Mouse (Mus musculus): ENCODE measurements around the gene Ar. TPM values are rescaled to one million over a fixed set of nuclear protein-coding genes. Genes with fewer than 3 reads are reported as not detected.

Ar gene
- polyA plus RNA-seq, 1 experiment, result 0.89 TPM

DNA sequence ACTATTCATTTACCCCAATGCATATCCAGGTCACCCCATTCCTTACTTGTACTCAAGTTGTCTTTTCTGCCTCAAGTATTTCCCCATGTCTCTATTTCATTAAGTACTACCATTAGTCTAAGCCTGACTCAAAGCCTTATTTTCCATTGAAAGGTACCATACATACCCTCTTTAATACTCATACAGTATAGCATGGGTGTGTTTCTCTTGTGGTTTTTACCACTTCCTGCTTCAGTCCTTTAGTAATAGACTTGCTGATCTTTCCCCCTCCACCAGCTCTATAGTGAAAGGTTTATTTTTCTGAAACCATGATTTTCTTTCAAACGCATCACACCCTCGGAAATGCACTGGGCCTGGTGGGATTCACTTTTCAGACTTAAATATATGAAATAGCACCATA is 117.2 kb downstream of the Ar start:
- H3K27me3 ChIP-seq (ENCODE audit: control insufficient read depth, insufficient read depth, insufficient read length), result no peaks in the 10 kb centered on the region
- no peak overlapping the region for H3K4me3 ChIP-seq (ENCODE audit: insufficient read depth, poor library complexity, severe bottlenecking)
- H3K79me3 ChIP-seq (ENCODE audit: low read depth), result no peaks in the 10 kb centered on the region
- TF ChIP-seq MYOG (IDR thresholded peaks at IDR 0.05; ENCODE audit: control insufficient read depth, extremely low read depth, insufficient read length), result no peak
- TF ChIP-seq MYOD1 (IDR thresholded peaks at IDR 0.05; ENCODE audit: control insufficient read depth, insufficient read length, low read depth), result no peak
- no peaks in the 10 kb centered on the region for H3K79me2 ChIP-seq (ENCODE audit: control insufficient read depth, insufficient read depth)
- no peak overlapping the region for H3ac ChIP-seq (ENCODE audit: control insufficient read depth, insufficient read length, low read depth)
- H3K36me3 ChIP-seq (ENCODE audit: control insufficient read depth, insufficient read depth), result no peaks in the 10 kb centered on the region

DNA sequence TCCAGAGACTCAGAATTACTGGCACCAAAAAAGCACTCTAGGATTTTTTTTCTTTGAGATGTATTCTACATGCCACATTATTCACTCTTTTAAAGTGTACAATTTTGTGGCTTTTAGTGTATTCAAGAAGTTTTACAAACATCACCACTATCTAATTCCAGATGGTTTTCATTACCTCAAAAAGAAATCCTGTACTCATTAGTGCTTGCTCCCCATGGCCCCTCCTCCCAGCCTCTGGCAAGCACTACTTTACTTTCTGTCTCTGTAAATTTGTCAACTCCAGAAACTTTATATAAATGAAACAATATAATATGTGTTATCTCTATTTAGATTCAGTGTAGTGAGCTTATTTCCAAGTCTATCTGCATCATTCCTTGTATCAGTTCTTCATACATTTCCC is 122.8 kb downstream of the Ar start:
- no peaks in the 10 kb centered on the region for H3K27me3 ChIP-seq (ENCODE audit: control insufficient read depth, insufficient read depth, insufficient read length)
- no peak overlapping the region for H3K4me3 ChIP-seq (ENCODE audit: insufficient read depth, poor library complexity, severe bottlenecking)
- no peak for TF ChIP-seq MYOD1 (IDR thresholded peaks at IDR 0.05; ENCODE audit: control insufficient read depth, insufficient read length, low read depth)
- no peak for TF ChIP-seq CEBPB (IDR thresholded peaks at IDR 0.05; ENCODE audit: low read depth)
- no peak for TF ChIP-seq USF1 (IDR thresholded peaks at IDR 0.05; ENCODE audit: low read depth)
- no peak for TF ChIP-seq CTCF (IDR thresholded peaks at IDR 0.05; ENCODE audit: control insufficient read depth, insufficient read depth, insufficient read length)
- no peak for TF ChIP-seq MAX (IDR thresholded peaks at IDR 0.05)
- TF ChIP-seq FOSL1 (IDR thresholded peaks at IDR 0.05; ENCODE audit: insufficient read depth, low read length, poor library complexity, severe bottlenecking), result no peak
- no peak for TF ChIP-seq MYOG (IDR thresholded peaks at IDR 0.05; ENCODE audit: control insufficient read depth, extremely low read depth, insufficient read length)
- H3ac ChIP-seq (ENCODE audit: control insufficient read depth, insufficient read length, low read depth), result no peak overlapping the region
- H3K79me2 ChIP-seq (ENCODE audit: control insufficient read depth, insufficient read depth), result no peaks in the 10 kb centered on the region
- no peaks in the 10 kb centered on the region for H3K79me3 ChIP-seq (ENCODE audit: low read depth)
- H3K36me3 ChIP-seq (ENCODE audit: control insufficient read depth, insufficient read depth), result no peaks in the 10 kb centered on the region

DNA sequence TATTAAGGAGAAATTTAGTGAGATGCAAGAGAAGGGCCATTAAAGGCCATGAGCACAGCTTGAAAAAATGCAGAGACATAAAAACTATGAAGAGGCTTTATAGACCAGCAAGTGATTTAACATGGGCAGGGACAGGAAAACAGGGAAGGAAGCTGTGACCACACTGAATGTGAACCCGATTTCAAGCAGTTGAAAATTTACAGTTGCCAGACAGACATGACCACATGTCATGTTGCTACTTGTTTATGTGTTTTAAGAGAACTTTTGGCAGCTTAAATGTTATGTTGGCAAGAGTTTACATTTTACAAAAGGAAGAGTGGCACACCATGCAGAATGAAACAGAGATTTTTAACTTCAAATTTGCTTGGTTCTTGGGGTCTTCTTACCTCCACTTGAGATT is 143.2 kb downstream of the Ar start:
- Histone ChIP-seq H3K79me3 (ENCODE audit: low read depth) (no peaks in the 10 kb centered on the region), H3K27me3 (ENCODE audit: control insufficient read depth, insufficient read depth, insufficient read length) (no peaks in the 10 kb centered on the region), H3K36me3 (ENCODE audit: control insufficient read depth, insufficient read depth) (no peaks in the 10 kb centered on the region), H3ac (ENCODE audit: control insufficient read depth, insufficient read length, low read depth) (no peak overlapping the region), H3K4me3 (ENCODE audit: insufficient read depth, poor library complexity, severe bottlenecking) (no peak overlapping the region), H3K79me2 (ENCODE audit: control insufficient read depth, insufficient read depth) (no peaks in the 10 kb centered on the region)
- no peak for TF ChIP-seq CEBPB (IDR thresholded peaks at IDR 0.05; ENCODE audit: low read depth)
- TF ChIP-seq MAX (IDR thresholded peaks at IDR 0.05), result no peak
- TF ChIP-seq MYOG (IDR thresholded peaks at IDR 0.05; ENCODE audit: control insufficient read depth, extremely low read depth, insufficient read length), result no peak

DNA sequence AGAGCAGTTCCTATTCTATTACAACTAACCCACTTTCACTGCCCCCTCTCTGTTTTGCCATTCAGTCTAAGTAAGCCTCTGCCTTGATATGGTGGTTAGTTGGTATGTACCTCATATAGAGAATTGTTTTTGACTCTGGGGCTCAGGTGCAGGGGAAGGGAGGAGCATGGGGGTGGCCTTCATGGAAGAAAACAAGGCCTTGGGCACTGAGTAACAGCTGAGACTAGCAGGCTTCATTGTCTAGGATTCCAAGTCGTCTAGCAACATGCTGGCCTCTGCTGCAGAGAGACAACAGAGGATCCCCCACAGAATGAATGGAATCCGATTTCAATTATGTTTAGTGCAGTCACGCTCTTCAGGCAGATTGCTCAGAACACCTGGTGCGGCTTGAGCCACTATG is 152.1 kb downstream of the Ar start:
- no peaks in the 10 kb centered on the region for H3K79me2 ChIP-seq (ENCODE audit: control insufficient read depth, insufficient read depth)
- TF ChIP-seq USF1 (IDR thresholded peaks at IDR 0.05; ENCODE audit: low read depth), result no peak
- TF ChIP-seq FOSL1 (IDR thresholded peaks at IDR 0.05; ENCODE audit: insufficient read depth, low read length, poor library complexity, severe bottlenecking), result no peak
- no peak for TF ChIP-seq MAX (IDR thresholded peaks at IDR 0.05)
- no peak for TF ChIP-seq CTCF (IDR thresholded peaks at IDR 0.05; ENCODE audit: control insufficient read depth, insufficient read depth, insufficient read length)
- no peak for TF ChIP-seq CEBPB (IDR thresholded peaks at IDR 0.05; ENCODE audit: low read depth)
- no peak for TF ChIP-seq MYOD1 (IDR thresholded peaks at IDR 0.05; ENCODE audit: control insufficient read depth, insufficient read length, low read depth)
- no peak for TF ChIP-seq MYOG (IDR thresholded peaks at IDR 0.05; ENCODE audit: control insufficient read depth, extremely low read depth, insufficient read length)

DNA sequence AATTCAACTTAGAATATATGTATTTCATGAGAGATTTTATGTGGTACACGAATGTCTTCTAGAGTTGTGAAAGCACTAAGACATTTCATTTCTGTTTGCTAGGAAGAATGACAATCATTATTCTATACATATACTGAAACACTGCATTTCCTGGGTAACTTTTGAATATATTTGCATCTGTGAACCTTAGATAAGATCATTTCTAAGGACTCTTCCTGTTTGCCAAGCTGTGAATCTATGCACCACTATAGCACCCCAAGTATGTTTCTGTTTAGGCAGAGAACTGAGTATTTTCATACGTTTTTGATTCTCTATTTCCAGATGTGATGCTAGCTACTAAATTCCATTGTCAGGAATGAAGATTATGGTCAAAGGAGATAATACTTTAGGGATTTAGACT is 153.4 kb downstream of the Ar start:
- Histone ChIP-seq H3K79me3 (ENCODE audit: low read depth) (no peaks in the 10 kb centered on the region), H3K79me2 (ENCODE audit: control insufficient read depth, insufficient read depth) (no peaks in the 10 kb centered on the region), H3K36me3 (ENCODE audit: control insufficient read depth, insufficient read depth) (no peaks in the 10 kb centered on the region), H3K4me3 (ENCODE audit: insufficient read depth, poor library complexity, severe bottlenecking) (no peak overlapping the region), H3ac (ENCODE audit: control insufficient read depth, insufficient read length, low read depth) (no peak overlapping the region), H3K27me3 (ENCODE audit: control insufficient read depth, insufficient read depth, insufficient read length) (no peaks in the 10 kb centered on the region)
- no peak for TF ChIP-seq USF1 (IDR thresholded peaks at IDR 0.05; ENCODE audit: low read depth)

More for the DNA sequence above, 152.1 kb downstream of the Ar start:
- Histone ChIP-seq H3K36me3 (ENCODE audit: control insufficient read depth, insufficient read depth) (no peaks in the 10 kb centered on the region), H3K79me3 (ENCODE audit: low read depth) (no peaks in the 10 kb centered on the region), H3K4me3 (ENCODE audit: insufficient read depth, poor library complexity, severe bottlenecking) (no peak overlapping the region), H3ac (ENCODE audit: control insufficient read depth, insufficient read length, low read depth) (no peak overlapping the region), H3K27me3 (ENCODE audit: control insufficient read depth, insufficient read depth, insufficient read length) (no peaks in the 10 kb centered on the region)

DNA sequence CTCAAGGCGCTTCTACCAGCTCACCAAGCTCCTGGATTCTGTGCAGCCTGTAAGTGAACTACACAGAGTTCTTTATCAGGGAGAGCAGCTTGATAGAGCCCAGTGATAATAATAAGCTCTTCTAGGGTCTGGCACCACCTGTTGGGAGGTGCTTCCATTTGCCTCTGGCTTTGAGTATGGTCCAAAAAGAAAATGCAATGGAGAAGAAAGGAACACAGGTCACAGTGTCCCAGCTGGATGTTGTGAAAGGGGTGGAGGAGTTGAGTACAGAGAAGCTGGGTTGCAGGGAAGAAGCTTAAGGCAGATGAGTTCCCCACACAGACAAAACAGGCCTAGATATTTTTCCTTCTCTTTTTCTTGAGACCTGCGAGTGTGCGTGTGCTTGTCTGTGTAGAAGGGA is 167.4 kb downstream of the Ar start:
- Histone ChIP-seq H3K4me3 (ENCODE audit: insufficient read depth, poor library complexity, severe bottlenecking) (no peak overlapping the region), H3K36me3 (ENCODE audit: control insufficient read depth, insufficient read depth) (no peaks in the 10 kb centered on the region), H3ac (ENCODE audit: control insufficient read depth, insufficient read length, low read depth) (no peak overlapping the region), H3K79me3 (ENCODE audit: low read depth) (no peaks in the 10 kb centered on the region), H3K79me2 (ENCODE audit: control insufficient read depth, insufficient read depth) (no peaks in the 10 kb centered on the region), H3K27me3 (ENCODE audit: control insufficient read depth, insufficient read depth, insufficient read length) (no peaks in the 10 kb centered on the region)
- TF ChIP-seq USF1 (IDR thresholded peaks at IDR 0.05; ENCODE audit: low read depth), result no peak
- no peak for TF ChIP-seq FOSL1 (IDR thresholded peaks at IDR 0.05; ENCODE audit: insufficient read depth, low read length, poor library complexity, severe bottlenecking)
- TF ChIP-seq MAX (IDR thresholded peaks at IDR 0.05), result no peak
- TF ChIP-seq MYOG (IDR thresholded peaks at IDR 0.05; ENCODE audit: control insufficient read depth, extremely low read depth, insufficient read length), result no peak
- TF ChIP-seq MYOD1 (IDR thresholded peaks at IDR 0.05; ENCODE audit: control insufficient read depth, insufficient read length, low read depth), result no peak
- no peak for TF ChIP-seq CTCF (IDR thresholded peaks at IDR 0.05; ENCODE audit: control insufficient read depth, insufficient read depth, insufficient read length)
- TF ChIP-seq CEBPB (IDR thresholded peaks at IDR 0.05; ENCODE audit: low read depth), result no peak

All from C2C12 (cell line).